Mouse (Mus musculus) embryonic facial prominence, embryonic 13.5 days (tissue): Measurements from ENCODE around the gene Wdr74. TPM values are rescaled to one million over a fixed set of nuclear protein-coding genes. Genes with fewer than 3 reads are reported as not detected.
"Not testable (repeated sequence)": the region's sequence is repeated elsewhere in the genome, so short reads cannot be mapped to it uniquely, and the experiment has no call there.

Source experiments
- ATAC-seq: fragments of 200-750 bp; cut with Nextera tagmentation; 2 replicates; pipeline ENCODE4 v1.8.0; 2017; ENCODE audit warnings: low read depth; ENCODE audit not compliant: insufficient number of reproducible peaks, insufficient read depth, low FRiP score, low TSS enrichment
- H3K27ac ChIP-seq: fragments of 300-500 bp; sonication (generic); 2 replicates; pipeline ENCODE4 v1.5.1; 2015; ENCODE audit warnings: moderate library complexity, mild to moderate bottlenecking, inconsistent platforms
- H3K27me3 ChIP-seq: fragments of 300-500 bp; sonication (generic); 2 replicates; pipeline ENCODE4 v1.6.1; 2015; ENCODE audit warnings: mild to moderate bottlenecking, inconsistent platforms
- H3K36me3 ChIP-seq: fragments of 300-500 bp; sonication (generic); 2 replicates; pipeline ENCODE4 v1.6.1; 2015; ENCODE audit warnings: mild to moderate bottlenecking, inconsistent platforms
- H3K4me1 ChIP-seq: fragments of 300-500 bp; sonication (generic); 2 replicates; pipeline ENCODE4 v1.6.1; 2015; ENCODE audit warnings: inconsistent platforms
- H3K4me2 ChIP-seq: fragments of 300-500 bp; sonication (generic); 2 replicates; pipeline ENCODE4 v1.6.1; 2015; ENCODE audit warnings: moderate library complexity, mild to moderate bottlenecking, inconsistent platforms
- H3K4me3 ChIP-seq: fragments of 300-500 bp; sonication (generic); 2 replicates; pipeline ENCODE4 v1.5.1; 2015; ENCODE audit warnings: mild to moderate bottlenecking, inconsistent platforms
- H3K9ac ChIP-seq: fragments of 300-500 bp; sonication (generic); 2 replicates; pipeline ENCODE4 v1.6.1; 2015; ENCODE audit warnings: mild to moderate bottlenecking, inconsistent platforms
- H3K9me3 ChIP-seq: fragments of 300-500 bp; sonication (generic); 2 replicates; pipeline ENCODE4 v1.6.1; 2016; ENCODE audit warnings: inconsistent platforms
- WGBS: fragments of 180-500 bp; shearing (Covaris S2); methylation state at CpG from one replicate; pipeline ENCODE4 v1.1.7; 2015; ENCODE audit warnings: mixed read lengths; 5-methylcytosine and 5-hydroxymethylcytosine counted together
- polyA plus RNA-seq: library from polyadenylated mRNA; unstranded; fragments of >200 nt; fragmentation: Nextera tagmentation; extraction: Ambion mirVana; gene quantifications from 2 replicates; pipeline ENCODE4 v1.2.1, GENCODE M21; 2015

The Wdr74 gene
- polyA plus RNA-seq, 1 experiment from 2014 or later, result 100 TPM

GRCm38 (mm10) chr19:8718357-8718756 is 17.3 kb upstream of the Wdr74 start:
- Histone ChIP-seq H3K27me3 (no peaks in the 10 kb centered on the region), H3K9ac (no peak overlapping the region), H3K9me3 (no peaks in the 10 kb centered on the region), H3K27ac (no peak overlapping the region), H3K4me1 (peaks cover 19% of the 10 kb centered on the region), H3K36me3 (no peaks in the 10 kb centered on the region), H3K4me3 (no peak overlapping the region), H3K4me2 (no peak overlapping the region)
- no peak for ATAC-seq
- 63% methylated on average over 3 of the region's 3 CpGs for WGBS

- not testable (repeated sequence) for H3K4me3 ChIP-seq, ATAC-seq, H3K36me3 ChIP-seq, H3K27me3 ChIP-seq, H3K9me3 ChIP-seq, H3K9ac ChIP-seq, H3K27ac ChIP-seq, H3K4me2 ChIP-seq
- H3K4me1 ChIP-seq, result peaks cover 18% of the 10 kb centered on the region
Observed at GRCm38 (mm10) chr19:8719037-8719436, 16.6 kb upstream of the Wdr74 start.

DNA sequence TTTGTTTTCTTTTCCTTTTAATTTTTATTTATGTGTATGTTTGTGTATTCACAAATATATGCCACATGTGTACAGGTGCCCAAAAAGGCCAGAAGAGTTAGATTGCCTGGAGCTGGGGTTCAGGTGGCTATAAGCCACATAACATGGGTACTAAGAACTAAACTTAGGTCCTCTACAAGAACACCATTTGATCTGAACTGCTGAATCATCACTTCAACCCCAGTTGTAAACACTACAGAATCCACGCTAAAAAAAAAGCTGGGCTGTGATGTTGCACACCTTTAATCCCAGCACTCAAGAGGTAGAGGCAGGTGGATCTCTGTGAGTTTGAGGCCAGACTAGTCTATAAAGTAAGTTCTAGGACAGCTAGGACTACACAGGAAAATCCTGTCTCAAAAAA is 14.2 kb upstream of the Wdr74 start:
- peak overlapping the region; percentile 9 for H3K4me2 ChIP-seq

GRCm38 (mm10) chr19:8722021-8722420 is 13.6 kb upstream of the Wdr74 start:
- peak overlapping the region; percentile 96 for H3K27ac ChIP-seq
- no peaks in the 10 kb centered on the region for H3K9me3 ChIP-seq
- H3K27me3 ChIP-seq, result no peaks in the 10 kb centered on the region
- H3K4me3 ChIP-seq, result peak overlapping the region; percentile 84
- WGBS, result 50% methylated on average over 4 of the region's 4 CpGs
- peak overlapping the region; percentile 70 for H3K4me2 ChIP-seq
- peaks cover 36% of the 10 kb centered on the region for H3K4me1 ChIP-seq
- H3K9ac ChIP-seq, result peak overlapping the region; percentile 99
- H3K36me3 ChIP-seq, result peaks cover 27% of the 10 kb centered on the region
- ATAC-seq, result no peak

More for the DNA sequence above, 14.2 kb upstream of the Wdr74 start:
- Histone ChIP-seq H3K36me3 (peaks cover 22% of the 10 kb centered on the region), H3K27ac (no peak overlapping the region), H3K9me3 (no peaks in the 10 kb centered on the region), H3K9ac (peak overlapping the region; percentile 99; the same call in 1 of the 2 replicates), H3K4me1 (peaks cover 32% of the 10 kb centered on the region), H3K4me3 (no peak overlapping the region), H3K27me3 (no peaks in the 10 kb centered on the region)
- WGBS, result 90% methylated on average over 1 of the region's 1 CpGs
- ATAC-seq, result no peak

GRCm38 (mm10) chr19:8722559-8722906 is 13.1 kb upstream of the Wdr74 start:
- WGBS, result 2% methylated on average over 5 of the region's 5 CpGs
- H3K27me3 ChIP-seq, result no peaks in the 10 kb centered on the region
- H3K4me3 ChIP-seq, result peak overlapping the region; percentile 84
- H3K4me1 ChIP-seq, result peaks cover 36% of the 10 kb centered on the region
- H3K9ac ChIP-seq, result peak overlapping the region; percentile 99
- peaks cover 27% of the 10 kb centered on the region for H3K36me3 ChIP-seq
- peak overlapping the region; percentile 70 for H3K4me2 ChIP-seq
- H3K9me3 ChIP-seq, result no peaks in the 10 kb centered on the region
- no peak for ATAC-seq
- peak overlapping the region; percentile 96 for H3K27ac ChIP-seq

GRCm38 (mm10) chr19:8722907-8723573 is 12.6 kb upstream of the Wdr74 start, which contains the start of gene Slc3a2:
Slc3a2 (minus strand) TSS chr19:8723369.
- Histone ChIP-seq H3K9ac (peak within 1 kb of the TSS; percentile 99), H3K9me3 (no peaks in the 10 kb centered on the region), H3K27ac (peak within 1 kb of the TSS; percentile 96), H3K4me1 (peaks cover 36% of the 10 kb centered on the region), H3K4me3 (peak within 1 kb of the TSS; percentile 84), H3K27me3 (no peaks in the 10 kb centered on the region), H3K4me2 (peak within 1 kb of the TSS; percentile 81), H3K36me3 (peaks cover 27% of the 10 kb centered on the region)
- ATAC-seq, result peak; percentile 96
- under 1% methylated on average over 50 of the region's 50 CpGs for WGBS

DNA sequence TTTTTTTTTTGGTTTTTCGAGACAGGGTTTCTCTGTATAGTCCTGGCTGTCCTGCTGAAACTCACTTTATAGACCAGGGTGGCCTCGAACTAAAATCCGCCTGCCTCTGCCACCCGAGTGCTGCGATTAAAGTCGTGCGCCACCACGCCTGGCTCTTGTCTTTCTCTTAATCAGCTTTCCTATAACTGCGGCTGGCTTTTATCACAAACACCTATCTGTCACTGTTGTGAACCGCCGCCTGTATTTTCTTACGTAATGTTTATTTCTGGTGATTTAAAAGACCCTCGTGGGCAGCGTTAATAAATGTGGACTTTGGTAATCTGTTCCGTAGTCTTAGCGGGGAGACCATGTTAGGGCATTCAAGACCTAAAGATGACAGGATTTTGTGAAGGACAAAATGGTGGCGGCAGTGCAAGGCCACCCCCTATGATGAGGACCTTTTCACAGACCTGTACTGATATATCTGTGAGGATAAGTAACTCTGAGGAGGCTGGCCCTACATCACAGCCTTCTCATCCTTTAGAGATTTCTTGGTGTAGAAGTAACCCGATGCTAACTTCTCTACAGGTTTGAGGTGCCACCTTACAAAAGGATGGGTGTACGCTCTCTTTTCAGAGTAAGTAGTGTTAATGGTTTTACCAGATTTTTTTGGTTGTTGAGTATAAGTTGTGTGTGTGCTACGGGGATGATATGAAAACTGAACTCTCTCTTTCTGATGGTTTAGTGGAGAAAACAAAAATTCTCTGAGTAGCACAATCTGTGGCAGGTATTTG is 11.9 kb upstream of the Wdr74 start:
- Histone ChIP-seq H3K27me3 (no peaks in the 10 kb centered on the region), H3K4me2 (peak overlapping the region; percentile 81), H3K4me3 (peak overlapping the region; percentile 84), H3K27ac (peak overlapping the region; percentile 92), H3K9ac (peak overlapping the region; percentile 99), H3K4me1 (peaks cover 36% of the 10 kb centered on the region), H3K9me3 (no peaks in the 10 kb centered on the region), H3K36me3 (peaks cover 27% of the 10 kb centered on the region)
- no peak for ATAC-seq
- WGBS, result under 1% methylated on average over 20 of the region's 20 CpGs

DNA sequence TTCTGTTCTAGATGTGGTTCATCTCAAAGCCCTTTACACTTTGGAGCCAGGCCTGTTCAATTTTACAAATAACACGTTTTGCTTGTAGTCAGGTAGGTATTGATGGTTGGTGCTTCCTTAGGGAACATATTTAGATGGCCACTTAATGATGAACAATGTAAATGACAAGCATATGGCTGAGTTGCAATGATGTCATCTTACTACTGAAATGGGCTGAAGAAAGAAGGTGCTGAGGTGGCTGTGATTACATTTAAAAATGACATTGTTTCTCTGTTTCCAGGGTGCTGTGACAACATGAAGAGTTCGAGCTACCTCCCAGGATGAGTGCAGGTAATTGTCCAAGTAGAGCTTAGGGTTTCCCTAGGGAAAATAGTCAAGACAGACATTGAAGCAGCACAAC is 11.2 kb upstream of the Wdr74 start:
- H3K4me1 ChIP-seq, result peaks cover 36% of the 10 kb centered on the region
- 3% methylated on average over 2 of the region's 2 CpGs for WGBS
- peak overlapping the region; percentile 92; the same call in 1 of the 2 replicates for H3K27ac ChIP-seq
- no peak for ATAC-seq
- H3K4me3 ChIP-seq, result peak overlapping the region; percentile 84
- H3K9me3 ChIP-seq, result no peaks in the 10 kb centered on the region
- H3K36me3 ChIP-seq, result peaks cover 27% of the 10 kb centered on the region
- peak overlapping the region; percentile 81 for H3K4me2 ChIP-seq
- H3K27me3 ChIP-seq, result no peaks in the 10 kb centered on the region
- H3K9ac ChIP-seq, result peak overlapping the region; percentile 99

DNA sequence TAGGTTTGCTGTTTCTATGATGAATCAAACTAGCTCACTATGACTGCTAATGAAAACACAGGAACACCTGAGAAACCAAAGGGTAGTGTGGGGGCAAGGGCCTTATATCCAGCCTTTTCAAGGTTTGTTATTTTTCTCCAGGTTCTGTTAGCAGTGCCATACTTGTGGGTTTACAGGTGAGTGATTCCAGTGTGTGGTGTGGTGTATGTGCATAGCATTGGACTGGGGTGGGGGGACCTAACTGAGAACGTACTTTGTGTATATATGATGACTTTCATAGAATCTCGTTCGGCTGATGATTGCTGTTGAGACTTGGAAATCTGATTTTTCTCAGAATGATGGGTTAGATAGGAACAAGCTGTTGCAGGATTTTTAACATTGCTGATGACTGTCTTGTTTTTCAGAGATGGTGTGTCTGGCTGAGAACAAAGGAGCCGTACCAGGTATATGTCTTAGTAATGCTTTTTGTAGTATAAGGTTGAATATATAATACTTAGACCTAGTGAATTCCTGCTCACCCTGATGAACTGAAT is 10.5 kb upstream of the Wdr74 start:
- no peaks in the 10 kb centered on the region for H3K27me3 ChIP-seq
- peak overlapping the region; percentile 99 for H3K9ac ChIP-seq
- H3K27ac ChIP-seq, result 0 out of 2 replicates have a peak overlapping the region, but pooled peaks have one; percentile 92
- no peaks in the 10 kb centered on the region for H3K9me3 ChIP-seq
- ATAC-seq, result no peak
- peaks cover 27% of the 10 kb centered on the region for H3K36me3 ChIP-seq
- H3K4me3 ChIP-seq, result peak overlapping the region; percentile 84
- peak overlapping the region; percentile 81 for H3K4me2 ChIP-seq
- peaks cover 36% of the 10 kb centered on the region for H3K4me1 ChIP-seq
- 43% methylated on average over 4 of the region's 4 CpGs for WGBS

DNA sequence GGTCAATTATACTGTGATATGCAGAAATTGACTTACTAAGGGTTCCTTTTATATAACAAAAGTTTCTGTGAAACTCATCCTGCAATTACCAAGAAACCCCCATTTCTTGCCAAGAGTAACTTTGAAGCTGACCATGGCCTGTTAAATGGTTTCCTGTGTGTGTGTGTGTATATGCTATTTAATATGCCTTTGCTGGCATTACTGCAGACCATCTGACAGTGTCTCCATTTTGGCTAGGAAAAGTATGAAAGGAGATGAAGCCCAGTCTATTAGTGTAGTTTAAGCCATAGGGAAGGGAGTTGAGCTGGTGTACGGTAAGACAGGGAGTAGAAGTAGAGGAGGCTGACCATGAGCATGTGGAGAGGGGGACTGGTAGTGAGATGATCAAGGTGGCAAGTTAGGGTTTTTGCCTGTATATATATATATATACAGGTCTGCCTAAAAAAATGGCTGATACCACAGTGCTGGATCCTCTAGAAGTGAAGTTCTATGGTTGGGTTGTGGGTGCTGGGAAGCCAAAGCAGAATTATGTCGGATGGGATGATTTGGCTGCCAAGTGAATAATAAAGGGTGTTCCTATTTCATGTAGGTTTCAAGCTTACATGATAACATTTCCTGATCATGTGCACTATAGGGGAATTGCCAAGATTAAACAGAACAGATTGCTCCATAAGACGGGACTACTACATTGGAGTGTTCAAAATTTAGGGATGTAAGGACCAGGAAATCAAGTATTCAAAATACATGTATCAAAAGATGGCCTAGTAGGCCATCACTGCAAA is 8.8 kb upstream of the Wdr74 start:
- H3K9ac ChIP-seq, result no peak overlapping the region
- peak overlapping the region; percentile 9; the same call in 1 of the 2 replicates for H3K4me3 ChIP-seq
- peaks cover 28% of the 10 kb centered on the region for H3K4me1 ChIP-seq
- no peak for ATAC-seq
- no peaks in the 10 kb centered on the region for H3K9me3 ChIP-seq
- H3K27ac ChIP-seq, result no peak overlapping the region
- peaks cover 27% of the 10 kb centered on the region for H3K36me3 ChIP-seq
- 19% methylated on average over 3 of the region's 3 CpGs for WGBS
- H3K27me3 ChIP-seq, result no peaks in the 10 kb centered on the region
- H3K4me2 ChIP-seq, result peak overlapping the region; percentile 81; the same call in 1 of the 2 replicates

GRCm38 (mm10) chr19:8727495-8728114 is 8.0 kb upstream of the Wdr74 start:
- WGBS, result 17% methylated on average over 5 of the region's 5 CpGs
- no peaks in the 10 kb centered on the region for H3K27me3 ChIP-seq
- no peak for ATAC-seq
- H3K36me3 ChIP-seq, result peaks cover 27% of the 10 kb centered on the region
- H3K9me3 ChIP-seq, result no peaks in the 10 kb centered on the region
- H3K27ac ChIP-seq, result peak overlapping the region; percentile 44; the same call in 1 of the 2 replicates
- no peak overlapping the region for H3K4me2 ChIP-seq
- H3K4me1 ChIP-seq, result peaks cover 21% of the 10 kb centered on the region
- no peak overlapping the region for H3K9ac ChIP-seq
- H3K4me3 ChIP-seq, result no peak overlapping the region
